Mouse (Mus musculus) bone marrow macrophage, adult 2 months (primary cell): ENCODE data around the gene Tmem35b.

Experiments used
- CTCF ChIP-seq: IDR thresholded peaks from 2 replicates; pipeline ENCODE4 v1.5.1; 2012; ENCODE audit warnings: low read depth, mild to moderate bottlenecking, low read length, moderate library complexity
- POLR2A ChIP-seq: IDR thresholded peaks from 2 replicates; pipeline ENCODE4 v1.6.1; 2012; ENCODE audit warnings: mild to moderate bottlenecking, low read depth, low read length, borderline replicate concordance

DNA sequence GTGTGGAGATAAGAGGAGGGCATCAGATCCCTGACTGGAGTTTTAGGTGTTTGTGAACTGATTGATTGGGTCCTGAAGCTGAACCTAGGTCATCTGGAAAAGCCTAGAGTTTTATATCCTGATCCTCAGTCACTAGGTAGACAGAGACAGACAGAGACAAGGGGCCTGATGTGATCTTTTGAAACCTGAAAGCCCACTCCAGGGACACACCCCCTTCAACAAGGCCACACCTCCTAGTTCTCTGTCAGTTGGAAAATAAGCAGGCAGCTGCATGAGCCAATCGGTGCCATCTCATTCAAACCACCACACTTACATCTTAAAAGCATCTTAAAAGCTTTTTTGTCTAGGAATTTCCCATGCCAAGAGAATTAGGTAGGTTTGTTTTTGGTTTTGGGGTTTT lies 42.7 kb upstream of the Tmem35b start:
- TF ChIP-seq POLR2A (no peak), CTCF (no peak)
